Mouse (Mus musculus) brain, embryonic 14.5 days (tissue): ENCODE results near the gene Stk31.
"Not testable (repeated sequence)": the region's sequence is repeated elsewhere in the genome, so short reads cannot be mapped to it uniquely, and the experiment has no call there.

Experiments
- CTCF ChIP-seq: fragments of 200-500 bp; IDR thresholded peaks from 2 replicates; pipeline ENCODE4 v1.5.1; 2012; ENCODE audit warnings: inconsistent platforms, mild to moderate bottlenecking, moderate library complexity, borderline replicate concordance; ENCODE audit not compliant: insufficient read depth, insufficient read length; ENCODE audit errors: extremely low read depth
- POLR2A ChIP-seq: fragments of 200-500 bp; IDR thresholded peaks from 2 replicates; pipeline ENCODE4 v1.6.1; 2012; ENCODE audit warnings: mild to moderate bottlenecking, inconsistent platforms, borderline replicate concordance; ENCODE audit not compliant: poor library complexity, insufficient read depth, insufficient read length, severe bottlenecking; ENCODE audit errors: extremely low read depth

- not testable (repeated sequence) for TF ChIP-seq POLR2A, CTCF
Observed at GRCm38 (mm10) chr6:49412967-49413366, 17.6 kb downstream of the Stk31 start.
